Mouse (Mus musculus): Measurements from ENCODE around the gene Tuba1c.

GRCm38 (mm10) chr15:98980012-98980614 lies 49.6 kb upstream of the Tuba1c start:
- TF ChIP-seq POLR2A (IDR thresholded peaks at IDR 0.05; ENCODE audit: extremely low read depth, insufficient read depth, low read length) (no peak), CTCF (IDR thresholded peaks at IDR 0.05; ENCODE audit: extremely low read depth, insufficient read depth, low read length) (no peak)

Data from cortical plate, adult 2 months (tissue).